In genomic region chr10:58231779-58232640, GRCm38 (mm10) we compare ENCODE assay signal across 8 mouse cellular contexts. TPM values are rescaled to one million over a fixed set of nuclear protein-coding genes. Genes with fewer than 3 reads are reported as not detected.
DNase-seq lines count a peak whose midpoint lies in the region; ATAC-seq and TF ChIP-seq lines count a peak whose summit lies in the region.
"Not testable (repeated sequence)": the region's sequence is repeated elsewhere in the genome, so short reads cannot be mapped to it uniquely, and the experiment has no call there.

No protein-coding gene starts in this region.

- peak; percentile 49; the same call in 1 of the 2 replicates for TF ChIP-seq POLR2A in bone marrow, adult 2 months (IDR thresholded peaks at IDR 0.05; ENCODE audit: borderline replicate concordance, control insufficient read depth, low read depth, low read length)
- TF ChIP-seq POLR2A in limb, embryonic 14.5 days (IDR thresholded peaks at IDR 0.05; ENCODE audit: borderline replicate concordance, extremely low read depth, insufficient read depth, insufficient read length) = not testable (repeated sequence)

- not testable (repeated sequence) for H3K27me3 ChIP-seq in forebrain, embryonic 11.5 days (ENCODE audit: control insufficient read depth, insufficient read depth, low read length); heart, embryonic 14.5 days (ENCODE audit: control insufficient read depth, insufficient read depth, low read length); kidney, embryonic 15.5 days; limb, embryonic 14.5 days (ENCODE audit: control insufficient read depth, insufficient read depth, low read length); midbrain, embryonic 15.5 days (replicated peaks)

- not testable (repeated sequence) for H3K4me1 ChIP-seq in bone marrow, adult 2 months (ENCODE audit: control insufficient read depth, insufficient read depth, low read length); forebrain, embryonic 11.5 days (replicated peaks; ENCODE audit: control insufficient read depth, insufficient read depth, low read length); heart, embryonic 14.5 days (ENCODE audit: control insufficient read depth in 2 of 2, insufficient read depth in 2 of 2, low read length in 2 of 2); kidney, embryonic 15.5 days; limb, embryonic 14.5 days (ENCODE audit: control insufficient read depth, insufficient read depth, low read length); midbrain, embryonic 15.5 days

- H3K9ac ChIP-seq in forebrain, embryonic 11.5 days (ENCODE audit: low read length); heart, embryonic 14.5 days (ENCODE audit: low read length); kidney, embryonic 15.5 days; limb, embryonic 14.5 days (ENCODE audit: low read depth, low read length, severe bottlenecking); midbrain, embryonic 15.5 days: not testable (repeated sequence)

- WGBS in bone marrow, adult 2 months = 84% methylated on average over 35 of the region's 35 CpGs
- WGBS in forebrain, embryonic 11.5 days = 89% methylated on average over 31 of the region's 35 CpGs
- 82% methylated on average over 30 of the region's 35 CpGs for WGBS in heart, embryonic 14.5 days
- 88% methylated on average over 35 of the region's 35 CpGs for WGBS in kidney, embryonic 15.5 days
- 87% methylated on average over 31 of the region's 35 CpGs for WGBS in limb, embryonic 14.5 days
- whole genome bisulfite sequencing in midbrain, embryonic 15.5 days = 87% methylated on average over 35 of the region's 35 CpGs

- peak; percentile 57 to 63 for DNase-seq in B cell, adult 2 months
- peak; percentile 86 for DNase-seq in forebrain, embryonic 11.5 days (ENCODE audit: low spot score)
- DNase-seq in limb, embryonic 14.5 days (ENCODE audit: low spot score) = peak; percentile 36
- peak; percentile 74 to 81 for DNase-seq in spleen, postnatal 36 days (ENCODE audit: low spot score in 2 of 2)

- H3K4me2 ChIP-seq in forebrain, embryonic 11.5 days (ENCODE audit: low read depth, low read length, severe bottlenecking); heart, embryonic 14.5 days (ENCODE audit: low read length); kidney, embryonic 15.5 days; limb, embryonic 14.5 days (replicated peaks; ENCODE audit: low read depth, low read length, severe bottlenecking); midbrain, embryonic 15.5 days: not testable (repeated sequence)

- not testable (repeated sequence) for H3K4me3 ChIP-seq in bone marrow, adult 2 months (replicated peaks; ENCODE audit: control insufficient read depth, low read depth, low read length); forebrain, embryonic 11.5 days (ENCODE audit: low read depth, low read length); heart, embryonic 14.5 days (ENCODE audit: control insufficient read depth in 1 of 2, insufficient read depth in 1 of 2, low read depth in 1 of 2, low read length in 2 of 2); kidney, embryonic 15.5 days (replicated peaks); limb, embryonic 14.5 days (replicated peaks; ENCODE audit: low read length); midbrain, embryonic 15.5 days

- H3K36me3 ChIP-seq in forebrain, embryonic 11.5 days (ENCODE audit: control insufficient read depth, insufficient read depth, low read length); heart, embryonic 14.5 days (ENCODE audit: control insufficient read depth, insufficient read depth, low read length); kidney, embryonic 15.5 days; limb, embryonic 14.5 days (ENCODE audit: control insufficient read depth, insufficient read depth, low read length); midbrain, embryonic 15.5 days (replicated peaks): not testable (repeated sequence)

- ATAC-seq in forebrain, embryonic 11.5 days (replicated peaks; ENCODE audit: low FRiP score) = peak; percentile 80
- peak; percentile 83 for ATAC-seq in heart, embryonic 14.5 days (ENCODE audit: insufficient number of reproducible peaks, insufficient read depth, low FRiP score, low read depth)
- peak; percentile 88 for ATAC-seq in kidney, embryonic 15.5 days (replicated peaks; ENCODE audit: low FRiP score)
- peak; percentile 76 for ATAC-seq in limb, embryonic 14.5 days (ENCODE audit: low FRiP score, low read depth)
- ATAC-seq in midbrain, embryonic 15.5 days (replicated peaks) = peak; percentile 86

- TF ChIP-seq CTCF in bone marrow, adult 2 months (IDR thresholded peaks at IDR 0.05; ENCODE audit: control insufficient read depth, insufficient read depth, low read length) = peak; percentile 19; the same call in 1 of the 2 replicates

- not testable (repeated sequence) for H3K27ac ChIP-seq in bone marrow, adult 2 months (ENCODE audit: control insufficient read depth, insufficient read depth, low read depth, low read length, poor library complexity); forebrain, embryonic 11.5 days (ENCODE audit: low read depth, low read length); heart, embryonic 14.5 days (replicated peaks in 1 of 2; ENCODE audit: control insufficient read depth in 1 of 2, insufficient read depth in 1 of 2, low read depth in 2 of 2, low read length in 2 of 2); kidney, embryonic 15.5 days; limb, embryonic 14.5 days (replicated peaks; ENCODE audit: low read depth, low read length); midbrain, embryonic 15.5 days

- peaks cover 19% of the 10 kb centered on the region for H3K9me3 ChIP-seq in forebrain, embryonic 11.5 days (ENCODE audit: control insufficient read depth, low read length)
- H3K9me3 ChIP-seq in heart, embryonic 14.5 days (ENCODE audit: control insufficient read depth, low read length) = peaks cover 18% of the 10 kb centered on the region
- H3K9me3 ChIP-seq in kidney, embryonic 15.5 days (replicated peaks) = peaks cover 13% of the 10 kb centered on the region
- H3K9me3 ChIP-seq in limb, embryonic 14.5 days (ENCODE audit: control insufficient read depth, low read length) = peaks cover 11% of the 10 kb centered on the region
- H3K9me3 ChIP-seq in midbrain, embryonic 15.5 days = peaks cover 15% of the 10 kb centered on the region

RNA-seq across cellular contexts. Expression of gene Duxf3, which starts 0.5 kb away (rescaled TPM):
- not detected in 2 replicates for polyA plus RNA-seq in bone marrow, adult 2 months (2011; ENCODE audit: insufficient read depth, insufficient read length, low replicate concordance, missing spikeins)
- not detected in 2 replicates for polyA plus RNA-seq in forebrain, embryonic 11.5 days (2014; fragmentation: Nextera tagmentation; extraction: Ambion mirVana)
- polyA plus RNA-seq in heart, embryonic 14.5 days (2014; fragmentation: Nextera tagmentation; extraction: Ambion mirVana) = not detected in 2 replicates
- polyA plus RNA-seq in kidney, embryonic 15.5 days (2015; fragmentation: Nextera tagmentation; extraction: Ambion mirVana) = not detected in 2 replicates
- not detected in 2 replicates for polyA plus RNA-seq in limb, embryonic 14.5 days (2012; rRNA removed)
- polyA plus RNA-seq in limb, embryonic 14.5 days (2014; fragmentation: Nextera tagmentation; extraction: Ambion mirVana) = not detected in 2 replicates
- polyA plus RNA-seq in midbrain, embryonic 15.5 days (2015; fragmentation: Nextera tagmentation; extraction: Ambion mirVana) = not detected in 2 replicates

RNA-seq across cellular contexts. Expression of gene Gm4981, which starts 4.5 kb away (rescaled TPM):
- polyA plus RNA-seq in bone marrow, adult 2 months (2011; ENCODE audit: insufficient read depth, insufficient read length, low replicate concordance, missing spikeins) = not detected in 2 replicates
- not detected in 2 replicates for polyA plus RNA-seq in forebrain, embryonic 11.5 days (2014; fragmentation: Nextera tagmentation; extraction: Ambion mirVana)
- not detected in 2 replicates for polyA plus RNA-seq in heart, embryonic 14.5 days (2014; fragmentation: Nextera tagmentation; extraction: Ambion mirVana)
- not detected in 2 replicates for polyA plus RNA-seq in kidney, embryonic 15.5 days (2015; fragmentation: Nextera tagmentation; extraction: Ambion mirVana)
- not detected in 2 replicates for polyA plus RNA-seq in limb, embryonic 14.5 days (2012; rRNA removed)
- not detected in 2 replicates for polyA plus RNA-seq in limb, embryonic 14.5 days (2014; fragmentation: Nextera tagmentation; extraction: Ambion mirVana)
- not detected in 2 replicates for polyA plus RNA-seq in midbrain, embryonic 15.5 days (2015; fragmentation: Nextera tagmentation; extraction: Ambion mirVana)

RNA-seq across cellular contexts. Expression of gene AW822073, which starts 7.3 kb away (rescaled TPM):
- polyA plus RNA-seq in bone marrow, adult 2 months (2011; ENCODE audit: insufficient read depth, insufficient read length, low replicate concordance, missing spikeins) = not detected in 2 replicates
- not detected in 2 replicates for polyA plus RNA-seq in forebrain, embryonic 11.5 days (2014; fragmentation: Nextera tagmentation; extraction: Ambion mirVana)
- polyA plus RNA-seq in heart, embryonic 14.5 days (2014; fragmentation: Nextera tagmentation; extraction: Ambion mirVana) = not detected in 2 replicates
- not detected in 2 replicates for polyA plus RNA-seq in kidney, embryonic 15.5 days (2015; fragmentation: Nextera tagmentation; extraction: Ambion mirVana)
- not detected in 2 replicates for polyA plus RNA-seq in limb, embryonic 14.5 days (2012; rRNA removed)
- polyA plus RNA-seq in limb, embryonic 14.5 days (2014; fragmentation: Nextera tagmentation; extraction: Ambion mirVana) = not detected in 2 replicates
- not detected in 2 replicates for polyA plus RNA-seq in midbrain, embryonic 15.5 days (2015; fragmentation: Nextera tagmentation; extraction: Ambion mirVana)

RNA-seq across cellular contexts. Expression of gene Gcc2, which starts 23.3 kb away (rescaled TPM):
- polyA plus RNA-seq in bone marrow, adult 2 months (2011; ENCODE audit: insufficient read depth, insufficient read length, low replicate concordance, missing spikeins) = 8.0 and 8.8 TPM in 2 replicates
- polyA plus RNA-seq in forebrain, embryonic 11.5 days (2014; fragmentation: Nextera tagmentation; extraction: Ambion mirVana) = 45.7 and 48.0 TPM in 2 replicates
- 37.3 and 39.3 TPM in 2 replicates for polyA plus RNA-seq in heart, embryonic 14.5 days (2014; fragmentation: Nextera tagmentation; extraction: Ambion mirVana)
- 58.5 and 69.7 TPM in 2 replicates for polyA plus RNA-seq in kidney, embryonic 15.5 days (2015; fragmentation: Nextera tagmentation; extraction: Ambion mirVana)
- polyA plus RNA-seq in limb, embryonic 14.5 days (2012; rRNA removed) = 24.9 and 29.3 TPM in 2 replicates
- polyA plus RNA-seq in limb, embryonic 14.5 days (2014; fragmentation: Nextera tagmentation; extraction: Ambion mirVana) = 42.5 and 51.0 TPM in 2 replicates
- polyA plus RNA-seq in midbrain, embryonic 15.5 days (2015; fragmentation: Nextera tagmentation; extraction: Ambion mirVana) = 86.3 and 95.9 TPM in 2 replicates

Comparison
In these comparisons a context has a peak if more than half of its experiments do, and no peak if none do; other contexts are left out.
1. DNase-seq: peak in every context shown above with its lines; median percentile 86 in forebrain, embryonic 11.5 days; 78 in spleen, postnatal 36 days; 60 in B cell, adult 2 months; 36 in limb, embryonic 14.5 days.